Mouse (Mus musculus) MEL (cell line): ENCODE measurements at regions not wholly inside any gene's neighbourhood (a gene's known extent, or its start where the extent isn't known, plus 50 kb on each side); places are given as distances from the start of the nearest gene placed in this dataset.

Experiments
- DNase-seq: peaks from one replicate; pipeline ENCODE4 v3.0.0; 2011; ENCODE audit warnings: low read depth, low spot score
- H3K27ac ChIP-seq: 2 replicates; pipeline ENCODE4 v1.5.1; 2012; ENCODE audit warnings: low read depth, mild to moderate bottlenecking, control low read depth, low read length, moderate library complexity; ENCODE audit not compliant: control insufficient read depth
- H3K27me3 ChIP-seq, 2 experiments: fragments of 150-350 bp in 1 of 2; sonication (generic) in 1 of 2; 2 replicates each; pipeline ENCODE4 v1.6.1; 2012; ENCODE audit warnings: low read length in 2 of 2, mild to moderate bottlenecking in 2 of 2, improper control_type of control experiment in 1 of 2, moderate library complexity in 1 of 2; ENCODE audit not compliant: insufficient read depth in 2 of 2, control insufficient read depth in 1 of 2
- H3K36me3 ChIP-seq, 2 experiments: 2 replicates each; pipeline ENCODE4 v1.6.1; 2012 to 2014; ENCODE audit warnings: low read length in 2 of 2, improper control_type of control experiment in 1 of 2, inconsistent platforms in 1 of 2, mild to moderate bottlenecking in 1 of 2; ENCODE audit not compliant: insufficient read depth in 2 of 2, control insufficient read depth in 1 of 2
- H3K4me1 ChIP-seq, 2 experiments: fragments of 150-350 bp in 1 of 2; sonication (generic) in 1 of 2; 2 replicates each; pipeline ENCODE4 v1.6.1; 2012; ENCODE audit warnings: low read length in 2 of 2, improper control_type of control experiment in 1 of 2, mild to moderate bottlenecking in 1 of 2; ENCODE audit not compliant: insufficient read depth in 2 of 2, control insufficient read depth in 1 of 2
- H3K4me3 ChIP-seq, 2 experiments: fragments of 150-350 bp in 1 of 2; sonication (generic) in 1 of 2; 2 replicates each; pipeline ENCODE4 v1.5.1; 2012; ENCODE audit warnings: low read depth in 2 of 2, low read length in 2 of 2, mild to moderate bottlenecking in 2 of 2, moderate library complexity in 2 of 2, control low read depth in 1 of 2, improper control_type of control experiment in 1 of 2; ENCODE audit not compliant: control insufficient read depth in 1 of 2, insufficient read depth in 1 of 2
- H3K79me2 ChIP-seq: 2 replicates; pipeline ENCODE4 v1.6.1; 2012; ENCODE audit warnings: mild to moderate bottlenecking, low read length, moderate library complexity; ENCODE audit not compliant: control insufficient read depth, poor library complexity, insufficient read depth
- H3K9ac ChIP-seq: 2 replicates; pipeline ENCODE4 v1.6.1; 2012; ENCODE audit warnings: low read depth, mild to moderate bottlenecking, control low read depth, low read length, moderate library complexity; ENCODE audit not compliant: control insufficient read depth, poor library complexity, severe bottlenecking
- H3K9me3 ChIP-seq: fragments of 150-350 bp; sonication (generic); replicated peaks from 2 replicates; pipeline ENCODE4 v1.6.1; 2012; ENCODE audit warnings: mild to moderate bottlenecking, low read length, improper control_type of control experiment, moderate library complexity; ENCODE audit not compliant: insufficient read depth
- EP300 ChIP-seq, 2 experiments: IDR thresholded peaks; 2 replicates each; pipeline ENCODE4 v1.6.1; 2011; ENCODE audit warnings: improper control_type of control experiment in 2 of 2, low read length in 2 of 2, low read depth in 1 of 2, mild to moderate bottlenecking in 1 of 2
- GATA1 ChIP-seq: IDR thresholded peaks from 2 replicates; pipeline ENCODE4 v1.6.1; 2011; ENCODE audit warnings: low read depth, low read length, improper control_type of control experiment
- JUND ChIP-seq: IDR thresholded peaks from 2 replicates; pipeline ENCODE4 v1.6.1; 2011; ENCODE audit warnings: low read depth, mild to moderate bottlenecking, improper control_type of control experiment, low read length
- KAT2A ChIP-seq: conservative IDR thresholded peaks from 2 replicates; pipeline ENCODE4 v1.6.1; 2012; ENCODE audit warnings: low read depth, low read length, improper control_type of control experiment, inconsistent platforms
- MAFK ChIP-seq: IDR thresholded peaks from 2 replicates; pipeline ENCODE4 v1.6.1; 2011; ENCODE audit warnings: low read depth, mild to moderate bottlenecking, low read length, improper control_type of control experiment, borderline replicate concordance
- MAX ChIP-seq: IDR thresholded peaks from 2 replicates; pipeline ENCODE4 v1.6.1; 2011; ENCODE audit warnings: low read length, improper control_type of control experiment
- MXI1 ChIP-seq: IDR thresholded peaks from 2 replicates; pipeline ENCODE4 v1.6.1; 2011; ENCODE audit warnings: mild to moderate bottlenecking, low read depth, low read length, improper control_type of control experiment
- NELFE ChIP-seq: IDR thresholded peaks from 2 replicates; pipeline ENCODE4 v1.6.1; 2011; ENCODE audit warnings: low read depth, low read length, improper control_type of control experiment
- POLR2A ChIP-seq, 2 experiments: IDR thresholded peaks; 2 replicates each; pipeline ENCODE4 v1.6.1; 2011 to 2012; ENCODE audit warnings: low read length in 2 of 2, mild to moderate bottlenecking in 2 of 2, control low read depth in 1 of 2, improper control_type of control experiment in 1 of 2, low read depth in 1 of 2, moderate library complexity in 1 of 2; ENCODE audit not compliant: control insufficient read depth in 1 of 2, insufficient read depth in 1 of 2, poor library complexity in 1 of 2
- POLR2AphosphoS5 ChIP-seq: IDR thresholded peaks from 2 replicates; pipeline ENCODE4 v1.6.1; 2012; ENCODE audit warnings: low read depth, borderline replicate concordance, mild to moderate bottlenecking, inconsistent platforms, low read length, moderate library complexity, mixed read lengths
- RCOR1 ChIP-seq: IDR thresholded peaks from 2 replicates; pipeline ENCODE4 v1.6.1; 2012; ENCODE audit warnings: low read depth, mild to moderate bottlenecking, inconsistent platforms, low read length, improper control_type of control experiment
- TAL1 ChIP-seq: IDR thresholded peaks from 2 replicates; pipeline ENCODE4 v1.6.1; 2012; ENCODE audit warnings: mild to moderate bottlenecking, inconsistent platforms, low read length, moderate library complexity, mixed read lengths
- TCF12 ChIP-seq: IDR thresholded peaks from 2 replicates; pipeline ENCODE4 v1.6.1; 2014; ENCODE audit warnings: low read depth, mild to moderate bottlenecking, inconsistent platforms, low read length, improper control_type of control experiment, moderate library complexity
- UBTF ChIP-seq: IDR thresholded peaks from 2 replicates; pipeline ENCODE4 v1.6.1; 2012; ENCODE audit warnings: low read depth, mild to moderate bottlenecking, inconsistent platforms, low read length, improper control_type of control experiment, moderate library complexity, borderline replicate concordance; ENCODE audit not compliant: insufficient read depth
- USF2 ChIP-seq, 2 experiments: IDR thresholded peaks; 2 replicates each; pipeline ENCODE4 v1.6.1; 2011 to 2012; ENCODE audit warnings: improper control_type of control experiment in 2 of 2, low read length in 2 of 2, borderline replicate concordance in 1 of 2, inconsistent platforms in 1 of 2, low read depth in 1 of 2, mild to moderate bottlenecking in 1 of 2; ENCODE audit not compliant: insufficient read depth in 1 of 2

GRCm38 (mm10) chr17:85561006-85561405 lies 52.4 kb upstream of the Six3 start:
- Histone ChIP-seq H3K9me3 (0 out of 2 replicates have a peak, but pooled peaks cover 2% of the 10 kb centered on the region), H3K4me3 (no peak overlapping the region), H3K79me2 (no peaks in the 10 kb centered on the region), H3K36me3 (peaks cover 0 to 2% of the 10 kb centered on the region in 2 experiments; a peak in 2 of 4 replicates), H3K27me3 (no peaks in the 10 kb centered on the region; a peak in 2 of 4 replicates), H3K4me1 (peaks cover 3 to 4% of the 10 kb centered on the region in 2 experiments; a peak in 3 of 4 replicates), H3K9ac (no peak overlapping the region), H3K27ac (no peak overlapping the region)
- DNase-seq, result no peak
- no peak for TF ChIP-seq POLR2A (IDR thresholded peaks at IDR 0.05; ENCODE audit: control insufficient read depth in 1 of 2, insufficient read depth in 1 of 2, low read depth in 1 of 2, low read length in 2 of 2, poor library complexity in 1 of 2)
- no peak for TF ChIP-seq MAX
- TF ChIP-seq MXI1, result no peak

- peak; percentile 48 for DNase-seq
Observed at GRCm38 (mm10) chr17:85562510-85563266, 50.7 kb upstream of the Six3 start.

DNA sequence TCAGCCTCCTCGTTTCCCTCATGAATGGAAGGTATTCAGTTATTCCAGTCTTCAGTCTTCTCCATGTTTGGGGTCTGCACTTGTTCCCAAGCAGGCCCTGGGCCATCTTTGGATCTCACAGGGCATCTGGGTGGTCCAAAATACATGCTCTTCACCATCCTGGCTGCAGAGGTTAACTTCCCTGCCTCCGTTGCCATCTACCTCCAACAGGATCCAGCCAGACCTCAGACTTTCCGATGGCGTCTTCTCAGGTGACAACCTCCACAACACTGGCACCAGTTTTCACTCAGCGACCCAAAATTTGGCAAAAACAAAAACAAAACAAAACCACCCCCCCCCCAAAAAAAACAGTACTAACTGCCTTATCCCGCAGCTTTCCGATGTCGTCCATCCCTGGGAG lies 50.0 kb upstream of the Six3 start:
- H3K4me3 ChIP-seq, result no peak overlapping the region
- H3K27me3 ChIP-seq, result no peaks in the 10 kb centered on the region; a peak in 2 of 4 replicates
- peaks cover 0 to 2% of the 10 kb centered on the region in 2 experiments; a peak in 2 of 4 replicates for H3K36me3 ChIP-seq
- no peak for DNase-seq
- no peaks in the 10 kb centered on the region for H3K9me3 ChIP-seq
- H3K79me2 ChIP-seq, result no peaks in the 10 kb centered on the region
- no peak overlapping the region for H3K9ac ChIP-seq
- H3K4me1 ChIP-seq, result peaks cover 3 to 4% of the 10 kb centered on the region in 2 experiments; a peak in 2 of 4 replicates
- TF ChIP-seq POLR2AphosphoS5 (no peak), JUND (no peak), RCOR1 (no peak), UBTF (no peak), USF2 (IDR thresholded peaks at IDR 0.05; ENCODE audit: borderline replicate concordance in 1 of 2, insufficient read depth in 1 of 2, low read depth in 1 of 2, low read length in 2 of 2) (no peak), MAFK (no peak)
- no peak overlapping the region for H3K27ac ChIP-seq

More at GRCm38 (mm10) chr17:85562510-85563266, 50.7 kb upstream of the Six3 start:
- peaks cover 3 to 4% of the 10 kb centered on the region in 2 experiments; a peak in 2 of 4 replicates for H3K4me1 ChIP-seq
- H3K27ac ChIP-seq, result no peak overlapping the region
- H3K9ac ChIP-seq, result no peak overlapping the region
- H3K9me3 ChIP-seq, result no peaks in the 10 kb centered on the region
- peaks cover 0 to 2% of the 10 kb centered on the region in 2 experiments; a peak in 2 of 4 replicates for H3K36me3 ChIP-seq
- no peaks in the 10 kb centered on the region for H3K79me2 ChIP-seq
- peak overlapping the region; percentile 4 to 28; a peak in 1 of 4 replicates for H3K4me3 ChIP-seq
- H3K27me3 ChIP-seq, result no peaks in the 10 kb centered on the region; a peak in 2 of 4 replicates
- TF ChIP-seq KAT2A (no peak), NELFE (no peak), MAX (no peak), JUND (no peak), EP300 (IDR thresholded peaks at IDR 0.05; ENCODE audit: low read depth in 1 of 2, low read length in 2 of 2) (peak; percentile 50 to 56), TAL1 (no peak), TCF12 (peak; percentile 59; the same call in 1 of the 2 replicates), GATA1 (peak; percentile 74)
